Mouse (Mus musculus): Measurements from ENCODE around the gene Krt16. TPM values are rescaled to one million over a fixed set of nuclear protein-coding genes. Genes with fewer than 3 reads are reported as not detected.

The Krt16 gene
- total and polyA plus RNA-seq, 3 experiments = not detected

- H3K4me3 ChIP-seq = no peak overlapping the region
- TF ChIP-seq POLR2A (IDR thresholded peaks at IDR 0.05; ENCODE audit: insufficient read depth, low read depth, low read length) (no peak), EP300 (IDR thresholded peaks at IDR 0.05; ENCODE audit: insufficient read depth, low read depth, low read length) (no peak), CTCF (IDR thresholded peaks at IDR 0.05) (no peak)
- H3K4me1 ChIP-seq (ENCODE audit: control insufficient read depth, insufficient read depth, low read length) = no peaks in the 10 kb centered on the region
- intact Hi-C loops (cut with DNase I) = no loop called here
- no peak overlapping the region for H3K9ac ChIP-seq (ENCODE audit: low read depth, low read length)
- 59% methylated on average over 15 of the region's 15 CpGs for WGBS
- no peaks in the 10 kb centered on the region for H3K36me3 ChIP-seq (ENCODE audit: control insufficient read depth, insufficient read depth, low read length)
- no peaks in the 10 kb centered on the region for H3K79me2 ChIP-seq (replicated peaks; ENCODE audit: control insufficient read depth, insufficient read depth, low read length)
- no peak for DNase-seq
- no peaks in the 10 kb centered on the region for H3K27me3 ChIP-seq (ENCODE audit: control insufficient read depth, insufficient read depth, low read length)
- H3K27ac ChIP-seq = no peak overlapping the region
Measured at GRCm38 (mm10) chr11:100277726-100278480, 29.2 kb upstream of the Krt16 start.

GRCm38 (mm10) chr11:100275466-100275865 is 26.8 kb upstream of the Krt16 start:
- no peak for DNase-seq
- 55% methylated on average over 5 of the region's 5 CpGs for WGBS
- H3K27me3 ChIP-seq (ENCODE audit: control insufficient read depth, insufficient read depth, low read length) = no peaks in the 10 kb centered on the region
- TF ChIP-seq CTCF (IDR thresholded peaks at IDR 0.05) = no peak
- no peak for TF ChIP-seq EP300 (IDR thresholded peaks at IDR 0.05; ENCODE audit: insufficient read depth, low read depth, low read length)
- no peak for TF ChIP-seq POLR2A (IDR thresholded peaks at IDR 0.05; ENCODE audit: insufficient read depth, low read depth, low read length)
- H3K36me3 ChIP-seq (ENCODE audit: control insufficient read depth, insufficient read depth, low read length) = no peaks in the 10 kb centered on the region
- H3K4me1 ChIP-seq (ENCODE audit: control insufficient read depth, insufficient read depth, low read length) = no peaks in the 10 kb centered on the region
- no peak overlapping the region for H3K27ac ChIP-seq
- H3K9ac ChIP-seq (ENCODE audit: low read depth, low read length) = no peak overlapping the region
- intact Hi-C loops (cut with DNase I) = no loop called here
- H3K79me2 ChIP-seq (replicated peaks; ENCODE audit: control insufficient read depth, insufficient read depth, low read length) = no peaks in the 10 kb centered on the region
- no peak overlapping the region for H3K4me3 ChIP-seq

GRCm38 (mm10) chr11:100274719-100275118 is 26.0 kb upstream of the Krt16 start:
- no peaks in the 10 kb centered on the region for H3K36me3 ChIP-seq (ENCODE audit: control insufficient read depth, insufficient read depth, low read length)
- no peaks in the 10 kb centered on the region for H3K4me1 ChIP-seq (ENCODE audit: control insufficient read depth, insufficient read depth, low read length)
- H3K9ac ChIP-seq (ENCODE audit: low read depth, low read length) = no peak overlapping the region
- no peak for TF ChIP-seq CTCF (IDR thresholded peaks at IDR 0.05)
- no peak for TF ChIP-seq EP300 (IDR thresholded peaks at IDR 0.05; ENCODE audit: insufficient read depth, low read depth, low read length)
- no peak for TF ChIP-seq POLR2A (IDR thresholded peaks at IDR 0.05; ENCODE audit: insufficient read depth, low read depth, low read length)
- H3K27ac ChIP-seq = no peak overlapping the region
- intact Hi-C loops (cut with DNase I) = no loop called here
- no peaks in the 10 kb centered on the region for H3K27me3 ChIP-seq (ENCODE audit: control insufficient read depth, insufficient read depth, low read length)
- no peaks in the 10 kb centered on the region for H3K79me2 ChIP-seq (replicated peaks; ENCODE audit: control insufficient read depth, insufficient read depth, low read length)
- no peak overlapping the region for H3K4me3 ChIP-seq
- DNase-seq = no peak
- 69% methylated on average over 7 of the region's 7 CpGs for WGBS

- Histone ChIP-seq H3K4me1 (ENCODE audit: control insufficient read depth, insufficient read depth, low read length) (no peaks in the 10 kb centered on the region), H3K36me3 (ENCODE audit: control insufficient read depth, insufficient read depth, low read length) (no peaks in the 10 kb centered on the region), H3K9ac (ENCODE audit: low read depth, low read length) (no peak overlapping the region), H3K4me3 (no peak overlapping the region), H3K79me2 (replicated peaks; ENCODE audit: control insufficient read depth, insufficient read depth, low read length) (no peaks in the 10 kb centered on the region), H3K27ac (no peak overlapping the region), H3K27me3 (ENCODE audit: control insufficient read depth, insufficient read depth, low read length) (no peaks in the 10 kb centered on the region)
- intact Hi-C loops (cut with DNase I) = no loop called here
- no peak for TF ChIP-seq POLR2A (IDR thresholded peaks at IDR 0.05; ENCODE audit: insufficient read depth, low read depth, low read length)
- TF ChIP-seq EP300 (IDR thresholded peaks at IDR 0.05; ENCODE audit: insufficient read depth, low read depth, low read length) = no peak
- TF ChIP-seq CTCF (IDR thresholded peaks at IDR 0.05) = no peak
- 96% methylated on average over 1 of the region's 1 CpGs for WGBS
- DNase-seq = no peak
Measured at GRCm38 (mm10) chr11:100271878-100272277, 23.2 kb upstream of the Krt16 start.

- no peaks in the 10 kb centered on the region for H3K79me2 ChIP-seq (replicated peaks; ENCODE audit: control insufficient read depth, insufficient read depth, low read length)
- intact Hi-C loops (cut with DNase I) = no loop called here
- H3K4me3 ChIP-seq = no peak within 1 kb of the TSS
- DNase-seq = no peak
- no peak within 1 kb of the TSS for H3K9ac ChIP-seq (ENCODE audit: low read depth, low read length)
- H3K27ac ChIP-seq = no peak within 1 kb of the TSS
- no peaks in the 10 kb centered on the region for H3K36me3 ChIP-seq (ENCODE audit: control insufficient read depth, insufficient read depth, low read length)
- H3K4me1 ChIP-seq (ENCODE audit: control insufficient read depth, insufficient read depth, low read length) = no peaks in the 10 kb centered on the region
- 83% methylated on average over 7 of the region's 7 CpGs for WGBS
- H3K27me3 ChIP-seq (ENCODE audit: control insufficient read depth, insufficient read depth, low read length) = no peaks in the 10 kb centered on the region
- TF ChIP-seq CTCF (IDR thresholded peaks at IDR 0.05) (no peak), EP300 (IDR thresholded peaks at IDR 0.05; ENCODE audit: insufficient read depth, low read depth, low read length) (no peak), POLR2A (IDR thresholded peaks at IDR 0.05; ENCODE audit: insufficient read depth, low read depth, low read length) (no peak)
Measured at GRCm38 (mm10) chr11:100269821-100270332, 21.2 kb upstream of the Krt16 start, which contains the start of gene Krt42. Krt42 (minus strand) TSS chr11:100269871.

All from heart, adult 2 months (tissue).